Mouse (Mus musculus): ENCODE data around the gene S1pr4. TPM values are rescaled to one million over a fixed set of nuclear protein-coding genes. Genes with fewer than 3 reads are reported as not detected.

The S1pr4 gene
- polyA plus RNA-seq, 1 experiment from 2014 or later, result 0.58 TPM

- H3K4me1 ChIP-seq (ENCODE audit: control insufficient read depth, insufficient read depth, low read length), result peaks cover 25% of the 10 kb centered on the region
- no peaks in the 10 kb centered on the region for H3K36me3 ChIP-seq (ENCODE audit: control insufficient read depth, insufficient read depth, low read length)
- ATAC-seq (ENCODE audit: insufficient read depth, low FRiP score, low TSS enrichment) (no peak), DNase-seq (ENCODE audit: low spot score) (no peak)
- H3K9me3 ChIP-seq (ENCODE audit: control insufficient read depth, low read length), result no peaks in the 10 kb centered on the region
- no peak overlapping the region for H3K4me3 ChIP-seq (ENCODE audit: low read depth, low read length)
- 81% methylated on average over 10 of the region's 10 CpGs for WGBS
- no peaks in the 10 kb centered on the region for H3K27me3 ChIP-seq (ENCODE audit: control insufficient read depth, insufficient read depth, low read length)
- H3K9ac ChIP-seq (ENCODE audit: low read length), result no peak overlapping the region
- no peak overlapping the region for H3K27ac ChIP-seq (ENCODE audit: low read depth, low read length)
- H3K4me2 ChIP-seq (ENCODE audit: low read depth), result no peak overlapping the region
Observed at GRCm38 (mm10) chr10:81541803-81542202, 41.9 kb upstream of the S1pr4 start.

DNA sequence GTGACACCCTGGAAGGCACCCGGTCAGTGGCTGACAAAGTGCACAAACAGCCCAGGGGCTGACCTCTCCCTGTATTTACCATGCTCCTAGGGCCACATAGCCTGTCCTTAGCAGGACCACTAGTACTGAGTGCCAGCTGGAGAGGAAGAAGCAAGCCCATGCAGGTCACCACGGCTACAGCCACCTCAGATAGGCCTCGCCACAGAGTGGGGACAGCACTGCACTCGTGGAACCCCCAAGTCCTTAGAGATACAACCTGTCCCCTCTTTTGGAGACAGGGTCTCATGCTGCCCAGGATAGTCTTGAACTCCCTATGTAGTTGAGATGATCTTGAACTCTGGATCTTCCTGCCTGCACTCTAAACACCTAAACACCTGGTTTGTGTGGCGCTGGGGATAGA is 41.4 kb upstream of the S1pr4 start:
- ATAC-seq (ENCODE audit: insufficient read depth, low FRiP score, low TSS enrichment), result no peak
- H3K4me2 ChIP-seq (ENCODE audit: low read depth), result no peak overlapping the region
- WGBS, result 92% methylated on average over 5 of the region's 5 CpGs
- H3K4me1 ChIP-seq (ENCODE audit: control insufficient read depth, insufficient read depth, low read length), result peaks cover 25% of the 10 kb centered on the region
- no peaks in the 10 kb centered on the region for H3K36me3 ChIP-seq (ENCODE audit: control insufficient read depth, insufficient read depth, low read length)
- H3K27ac ChIP-seq (ENCODE audit: low read depth, low read length), result no peak overlapping the region
- H3K4me3 ChIP-seq (ENCODE audit: low read depth, low read length), result no peak overlapping the region
- H3K27me3 ChIP-seq (ENCODE audit: control insufficient read depth, insufficient read depth, low read length), result no peaks in the 10 kb centered on the region
- H3K9ac ChIP-seq (ENCODE audit: low read length), result no peak overlapping the region
- no peaks in the 10 kb centered on the region for H3K9me3 ChIP-seq (ENCODE audit: control insufficient read depth, low read length)
- no peak for DNase-seq (ENCODE audit: low spot score)

GRCm38 (mm10) chr10:81538321-81539048 is 38.6 kb upstream of the S1pr4 start:
- Histone ChIP-seq H3K4me3 (ENCODE audit: low read depth, low read length) (no peak overlapping the region), H3K4me2 (ENCODE audit: low read depth) (no peak overlapping the region), H3K4me1 (ENCODE audit: control insufficient read depth, insufficient read depth, low read length) (peaks cover 17% of the 10 kb centered on the region), H3K36me3 (ENCODE audit: control insufficient read depth, insufficient read depth, low read length) (no peaks in the 10 kb centered on the region), H3K27ac (ENCODE audit: low read depth, low read length) (no peak overlapping the region), H3K9ac (ENCODE audit: low read length) (no peak overlapping the region), H3K27me3 (ENCODE audit: control insufficient read depth, insufficient read depth, low read length) (no peaks in the 10 kb centered on the region), H3K9me3 (ENCODE audit: control insufficient read depth, low read length) (no peaks in the 10 kb centered on the region)
- ATAC-seq (ENCODE audit: insufficient read depth, low FRiP score, low TSS enrichment) (no peak), DNase-seq (ENCODE audit: low spot score) (no peak)
- WGBS, result 87% methylated on average over 3 of the region's 3 CpGs

DNA sequence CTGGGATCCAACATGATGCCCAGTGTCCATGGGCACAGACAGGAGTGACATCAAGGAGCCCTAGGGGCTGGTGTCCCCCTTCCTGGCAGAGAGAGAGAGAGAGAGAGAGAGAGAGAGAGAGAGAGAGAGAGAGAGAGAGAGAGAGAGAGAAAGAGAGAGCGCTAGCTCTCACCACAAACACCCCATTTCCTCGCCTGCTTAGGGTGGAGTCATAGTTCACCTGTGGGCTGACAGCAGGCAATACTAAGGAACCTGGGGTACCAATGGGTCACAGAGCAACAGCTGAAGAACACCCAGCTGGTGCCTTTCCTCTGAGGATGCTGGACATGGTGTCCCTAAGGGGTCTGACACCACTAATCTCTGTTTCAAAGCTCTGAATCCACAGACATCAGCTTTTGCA is 37.5 kb upstream of the S1pr4 start:
- 85% methylated on average over 2 of the region's 2 CpGs for WGBS
- H3K4me1 ChIP-seq (ENCODE audit: control insufficient read depth, insufficient read depth, low read length), result peaks cover 7% of the 10 kb centered on the region; the same call in 1 of the 2 replicates
- ATAC-seq (ENCODE audit: insufficient read depth, low FRiP score, low TSS enrichment), result no peak

DNA sequence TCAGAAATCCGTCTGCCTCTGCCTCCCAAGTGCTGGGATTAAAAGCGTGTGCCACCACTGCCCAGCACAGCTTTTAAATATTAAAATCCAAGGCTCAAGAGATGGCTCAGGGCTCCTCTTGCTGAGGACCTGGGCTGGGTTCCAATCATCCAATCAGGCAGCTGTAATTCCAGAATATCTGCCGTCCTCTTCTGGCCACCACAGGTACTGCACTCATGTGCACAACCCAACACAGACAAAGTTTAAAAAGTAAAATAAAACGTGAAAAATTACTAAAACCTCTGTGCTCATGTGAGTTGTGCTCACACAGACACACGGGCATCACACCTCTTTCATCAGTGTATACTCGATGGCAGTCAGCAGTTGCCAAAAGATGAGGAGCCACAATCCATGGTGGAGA is 36.8 kb upstream of the S1pr4 start:
- Histone ChIP-seq H3K36me3 (ENCODE audit: control insufficient read depth, insufficient read depth, low read length) (peaks cover 7% of the 10 kb centered on the region), H3K4me1 (ENCODE audit: control insufficient read depth, insufficient read depth, low read length) (0 out of 2 replicates have a peak, but pooled peaks cover 1% of the 10 kb centered on the region), H3K9ac (ENCODE audit: low read length) (no peak overlapping the region), H3K27me3 (ENCODE audit: control insufficient read depth, insufficient read depth, low read length) (no peaks in the 10 kb centered on the region), H3K9me3 (ENCODE audit: control insufficient read depth, low read length) (no peaks in the 10 kb centered on the region), H3K27ac (ENCODE audit: low read depth, low read length) (no peak overlapping the region), H3K4me3 (ENCODE audit: low read depth, low read length) (no peak overlapping the region), H3K4me2 (ENCODE audit: low read depth) (no peak overlapping the region)
- no peak for ATAC-seq (ENCODE audit: insufficient read depth, low FRiP score, low TSS enrichment)
- WGBS, result 76% methylated on average over 6 of the region's 6 CpGs
- no peak for DNase-seq (ENCODE audit: low spot score)

More for the DNA sequence above, 37.5 kb upstream of the S1pr4 start:
- no peak for DNase-seq (ENCODE audit: low spot score)
- Histone ChIP-seq H3K27ac (ENCODE audit: low read depth, low read length) (no peak overlapping the region), H3K27me3 (ENCODE audit: control insufficient read depth, insufficient read depth, low read length) (no peaks in the 10 kb centered on the region), H3K4me2 (ENCODE audit: low read depth) (no peak overlapping the region), H3K4me3 (ENCODE audit: low read depth, low read length) (no peak overlapping the region), H3K9ac (ENCODE audit: low read length) (no peak overlapping the region), H3K36me3 (ENCODE audit: control insufficient read depth, insufficient read depth, low read length) (peaks cover 4% of the 10 kb centered on the region; the same call in 1 of the 2 replicates), H3K9me3 (ENCODE audit: control insufficient read depth, low read length) (no peaks in the 10 kb centered on the region)

- Histone ChIP-seq H3K27ac (ENCODE audit: low read depth, low read length) (no peak overlapping the region), H3K36me3 (ENCODE audit: control insufficient read depth, insufficient read depth, low read length) (peaks cover 9% of the 10 kb centered on the region), H3K9me3 (ENCODE audit: control insufficient read depth, low read length) (no peaks in the 10 kb centered on the region), H3K4me3 (ENCODE audit: low read depth, low read length) (no peak overlapping the region), H3K4me2 (ENCODE audit: low read depth) (no peak overlapping the region), H3K4me1 (ENCODE audit: control insufficient read depth, insufficient read depth, low read length) (no peaks in the 10 kb centered on the region), H3K27me3 (ENCODE audit: control insufficient read depth, insufficient read depth, low read length) (no peaks in the 10 kb centered on the region), H3K9ac (ENCODE audit: low read length) (no peak overlapping the region)
- DNase-seq (ENCODE audit: low spot score) (no peak), ATAC-seq (ENCODE audit: insufficient read depth, low FRiP score, low TSS enrichment) (no peak)
- WGBS, result 61% methylated on average over 16 of the region's 16 CpGs
Observed at GRCm38 (mm10) chr10:81534826-81535225, 34.9 kb upstream of the S1pr4 start.

DNA sequence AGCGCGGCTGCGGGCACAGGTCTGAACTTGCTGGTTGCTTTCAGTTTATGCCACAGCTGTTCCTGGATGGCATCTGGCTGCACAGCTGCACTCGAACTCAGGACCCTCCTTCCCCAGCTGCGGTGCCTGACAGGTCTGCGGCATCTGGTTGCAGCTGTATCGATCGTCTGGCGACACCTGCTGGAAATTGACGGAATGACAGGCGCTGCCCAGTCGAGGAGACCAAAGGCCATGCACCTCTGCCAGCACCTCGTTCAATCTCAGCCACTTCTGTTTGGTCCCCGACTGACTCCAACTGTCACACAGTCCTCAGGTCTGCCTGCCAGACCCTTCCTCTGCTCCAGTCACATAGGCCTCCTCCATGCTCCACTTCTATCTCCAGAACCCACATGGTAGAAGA is 26.8 kb upstream of the S1pr4 start:
- ATAC-seq (ENCODE audit: insufficient read depth, low FRiP score, low TSS enrichment) (no peak), DNase-seq (ENCODE audit: low spot score) (peak; percentile 75)
- Histone ChIP-seq H3K9me3 (ENCODE audit: control insufficient read depth, low read length) (no peaks in the 10 kb centered on the region), H3K4me2 (ENCODE audit: low read depth) (no peak overlapping the region), H3K4me1 (ENCODE audit: control insufficient read depth, insufficient read depth, low read length) (no peaks in the 10 kb centered on the region), H3K4me3 (ENCODE audit: low read depth, low read length) (no peak overlapping the region), H3K27ac (ENCODE audit: low read depth, low read length) (no peak overlapping the region), H3K36me3 (ENCODE audit: control insufficient read depth, insufficient read depth, low read length) (peaks cover 2% of the 10 kb centered on the region; the same call in 1 of the 2 replicates), H3K9ac (ENCODE audit: low read length) (no peak overlapping the region), H3K27me3 (ENCODE audit: control insufficient read depth, insufficient read depth, low read length) (peaks cover 2% of the 10 kb centered on the region; the same call in 1 of the 2 replicates)
- 9% methylated on average over 14 of the region's 14 CpGs for WGBS

DNA sequence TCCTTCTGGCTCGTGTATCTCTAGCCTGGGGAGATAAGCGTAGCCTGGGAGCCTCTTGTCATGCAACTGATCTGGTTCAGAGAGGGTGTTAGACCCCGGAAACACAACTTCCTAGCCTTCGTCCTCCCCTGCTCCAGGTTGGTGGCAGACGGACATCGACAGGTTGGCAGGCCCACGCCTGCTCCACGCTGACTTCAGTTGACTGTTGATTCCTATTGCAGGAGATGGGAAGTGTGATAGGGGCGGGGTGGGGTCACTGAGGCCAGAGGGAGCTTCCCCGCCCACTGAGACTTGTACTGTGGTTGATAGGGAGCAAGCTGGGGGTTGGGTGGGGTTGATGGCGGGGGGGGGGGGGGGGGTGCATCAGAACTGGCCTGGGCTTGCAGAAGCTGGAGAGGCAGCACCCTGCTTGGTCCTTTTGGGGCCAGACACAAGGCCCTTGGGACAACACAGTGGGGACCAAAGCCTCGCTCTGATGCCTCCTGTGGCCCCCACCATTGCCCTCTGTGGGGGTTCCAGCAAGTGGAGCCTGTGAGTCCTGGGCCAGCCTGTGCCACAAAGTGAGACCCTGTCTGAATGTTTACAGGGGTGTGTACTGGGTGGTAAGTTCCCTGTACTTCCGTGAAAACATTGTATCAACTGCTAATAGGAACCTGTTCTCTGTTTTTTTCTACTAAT is 25.2 kb upstream of the S1pr4 start:
- H3K27me3 ChIP-seq (ENCODE audit: control insufficient read depth, insufficient read depth, low read length), result peaks cover 5% of the 10 kb centered on the region; the same call in 1 of the 2 replicates
- WGBS, result 70% methylated on average over 12 of the region's 13 CpGs
- peaks cover under 1% of the 10 kb centered on the region; the same call in 1 of the 2 replicates for H3K36me3 ChIP-seq (ENCODE audit: control insufficient read depth, insufficient read depth, low read length)
- no peak overlapping the region for H3K4me3 ChIP-seq (ENCODE audit: low read depth, low read length)
- DNase-seq (ENCODE audit: low spot score) (no peak), ATAC-seq (ENCODE audit: insufficient read depth, low FRiP score, low TSS enrichment) (no peak)
- H3K4me2 ChIP-seq (ENCODE audit: low read depth), result no peak overlapping the region
- no peak overlapping the region for H3K9ac ChIP-seq (ENCODE audit: low read length)
- no peaks in the 10 kb centered on the region for H3K9me3 ChIP-seq (ENCODE audit: control insufficient read depth, low read length)
- H3K27ac ChIP-seq (ENCODE audit: low read depth, low read length), result no peak overlapping the region
- H3K4me1 ChIP-seq (ENCODE audit: control insufficient read depth, insufficient read depth, low read length), result no peaks in the 10 kb centered on the region

All from neural tube, embryonic 11.5 days (tissue).